Comparison of ENCODE assay signal across 27 mouse cellular contexts in the genomic region with DNA sequence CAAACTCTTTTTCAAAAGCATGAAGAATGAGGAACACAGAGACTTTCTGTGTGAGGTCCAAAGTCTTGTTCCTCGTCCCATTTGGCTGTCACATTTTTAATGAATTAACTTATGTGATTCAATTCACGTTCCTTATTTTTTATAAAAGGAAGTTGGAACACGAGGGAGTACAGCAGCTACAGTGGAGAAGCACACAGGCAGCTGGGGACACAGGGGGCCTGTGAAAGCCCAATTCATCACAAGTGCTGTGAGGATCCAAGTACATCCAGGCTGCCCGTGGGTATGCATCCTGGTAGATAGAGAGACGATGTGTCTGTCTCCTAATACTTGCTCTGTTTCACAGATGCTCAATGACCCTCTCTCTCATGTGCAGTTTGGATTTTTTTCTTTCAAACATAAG.
DNase-seq lines count a peak whose midpoint lies in the region; ATAC-seq and TF ChIP-seq lines count a peak whose summit lies in the region.
"Had no signal": no experiment of that assay in that cellular context is flagged by ENCODE, and none has a peak within 500 bp of the region (broad histone marks: within the 10 kb centered on the region; RNA-seq: fewer than 3 reads in every experiment).

No protein-coding gene starts in this region.

- no peaks in the 10 kb centered on the region for H3K36me3 ChIP-seq in hindbrain, embryonic 16.5 days (ENCODE audit: control insufficient read depth, insufficient read depth, low read length)
- no peaks in the 10 kb centered on the region for H3K36me3 ChIP-seq in hindbrain, embryonic 14.5 days (replicated peaks; ENCODE audit: control insufficient read depth, insufficient read depth)
- no peaks in the 10 kb centered on the region for H3K36me3 ChIP-seq in midbrain, postnatal 0 days (ENCODE audit: insufficient read depth, low read length)
- H3K36me3 ChIP-seq in midbrain, embryonic 10.5 days, result peaks cover 8% of the 10 kb centered on the region
- H3K36me3 ChIP-seq: embryonic facial prominence, embryonic 12.5 days; heart, embryonic 13.5 days; limb, embryonic 12.5 days; midbrain, embryonic 12.5 days; neural tube, embryonic 13.5 days had no signal

- TF ChIP-seq CTCF in midbrain, postnatal 0 days (IDR thresholded peaks at IDR 0.05), result no peak

- H3K27me3 ChIP-seq in hindbrain, embryonic 16.5 days (replicated peaks; ENCODE audit: control insufficient read depth, insufficient read depth, low read length), result no peaks in the 10 kb centered on the region
- H3K27me3 ChIP-seq in hindbrain, embryonic 14.5 days (ENCODE audit: control insufficient read depth, insufficient read depth, low read length), result no peaks in the 10 kb centered on the region
- no peaks in the 10 kb centered on the region for H3K27me3 ChIP-seq in midbrain, postnatal 0 days (ENCODE audit: insufficient read depth, low read length)
- H3K27me3 ChIP-seq in midbrain, embryonic 10.5 days (ENCODE audit: low read depth, poor library complexity, severe bottlenecking), result no peaks in the 10 kb centered on the region
- H3K27me3 ChIP-seq: embryonic facial prominence, embryonic 12.5 days; forebrain, embryonic 15.5 days; heart, embryonic 13.5 days; limb, embryonic 12.5 days; midbrain, embryonic 12.5 days; neural tube, embryonic 13.5 days had no signal

- H3K27ac ChIP-seq in hindbrain, embryonic 16.5 days (ENCODE audit: low read depth, low read length), result no peak overlapping the region
- no peak overlapping the region for H3K27ac ChIP-seq in hindbrain, embryonic 14.5 days
- H3K27ac ChIP-seq in midbrain, postnatal 0 days (ENCODE audit: low read depth, low read length), result no peak overlapping the region
- no peak overlapping the region for H3K27ac ChIP-seq in midbrain, embryonic 10.5 days (replicated peaks)
- H3K27ac ChIP-seq: embryonic facial prominence, embryonic 12.5 days; forebrain, embryonic 15.5 days; gastrocnemius, adult 2 months; heart, adult 2 months; heart, embryonic 13.5 days; limb, embryonic 12.5 days; midbrain, embryonic 12.5 days; neural tube, embryonic 13.5 days; stomach, postnatal 0 days had no signal

- H3K9me3 ChIP-seq in hindbrain, embryonic 16.5 days (ENCODE audit: control insufficient read depth, low read length), result no peaks in the 10 kb centered on the region
- no peaks in the 10 kb centered on the region for H3K9me3 ChIP-seq in hindbrain, embryonic 14.5 days (ENCODE audit: control insufficient read depth, low read length)
- no peaks in the 10 kb centered on the region for H3K9me3 ChIP-seq in midbrain, postnatal 0 days (ENCODE audit: low read length)
- H3K9me3 ChIP-seq in midbrain, embryonic 10.5 days (replicated peaks), result no peaks in the 10 kb centered on the region
- H3K9me3 ChIP-seq: embryonic facial prominence, embryonic 12.5 days; forebrain, embryonic 15.5 days; heart, embryonic 13.5 days; limb, embryonic 12.5 days; midbrain, embryonic 12.5 days; neural tube, embryonic 13.5 days had no signal

- no peaks in the 10 kb centered on the region; the same call in 1 of the 2 replicates for H3K4me1 ChIP-seq in hindbrain, embryonic 16.5 days (ENCODE audit: control insufficient read depth, insufficient read depth, low read depth, low read length)
- no peaks in the 10 kb centered on the region for H3K4me1 ChIP-seq in hindbrain, embryonic 14.5 days (replicated peaks; ENCODE audit: control insufficient read depth, insufficient read depth, low read length)
- H3K4me1 ChIP-seq in midbrain, postnatal 0 days (ENCODE audit: insufficient read depth, low read length), result no peaks in the 10 kb centered on the region
- no peaks in the 10 kb centered on the region for H3K4me1 ChIP-seq in midbrain, embryonic 10.5 days
- H3K4me1 ChIP-seq: embryonic facial prominence, embryonic 12.5 days; forebrain, embryonic 15.5 days; heart, embryonic 13.5 days; midbrain, embryonic 12.5 days; neural tube, embryonic 13.5 days had no signal

- no peak for DNase-seq in hindbrain, embryonic 14.5 days (ENCODE audit: low spot score)
- peak; percentile 7 for DNase-seq in layer of hippocampus, adult 9-11 months
- DNase-seq in layer of hippocampus, postnatal 25 days (ENCODE audit: extremely low spot score in 1 of 2, low spot score in 1 of 2), result no peak
- DNase-seq in midbrain, postnatal 0 days (ENCODE audit: low spot score), result peak; percentile 56
- DNase-seq in midbrain, embryonic 10.5 days (ENCODE audit: low spot score), result no peak
- DNase-seq: adrenal gland, postnatal 25 days; B cell, adult 2 months; embryo, embryonic 11 days; gastrocnemius, adult 2 months; gastrocnemius, postnatal 36 days; heart, adult 2 months; heart, postnatal 10 days; kidney, adult 9 months; kidney, postnatal 25 days; lung, postnatal 36 days; right cerebral cortex, postnatal 14 days; thymus, adult 18-20 months; thymus, postnatal 25 days had no signal

- H3K4me3 ChIP-seq in hindbrain, embryonic 16.5 days (ENCODE audit: low read length), result no peak overlapping the region
- H3K4me3 ChIP-seq in hindbrain, embryonic 14.5 days (replicated peaks; ENCODE audit: low read length), result no peak overlapping the region
- no peak overlapping the region for H3K4me3 ChIP-seq in midbrain, postnatal 0 days (ENCODE audit: low read depth, low read length)
- no peak overlapping the region for H3K4me3 ChIP-seq in midbrain, embryonic 10.5 days
- H3K4me3 ChIP-seq: embryonic facial prominence, embryonic 12.5 days; forebrain, embryonic 15.5 days; gastrocnemius, adult 2 months; heart, adult 2 months; heart, embryonic 13.5 days; limb, embryonic 12.5 days; midbrain, embryonic 12.5 days; neural tube, embryonic 13.5 days had no signal

- 44% methylated on average over 5 of the region's 5 CpGs for WGBS in hindbrain, embryonic 16.5 days
- WGBS in hindbrain, embryonic 14.5 days, result 61% methylated on average over 5 of the region's 5 CpGs
- 73% methylated on average over 5 of the region's 5 CpGs for WGBS in midbrain, postnatal 0 days
- 87% methylated on average over 5 of the region's 5 CpGs for WGBS in midbrain, embryonic 10.5 days

- H3K9ac ChIP-seq in hindbrain, embryonic 16.5 days (ENCODE audit: low read depth, low read length), result no peak overlapping the region
- H3K9ac ChIP-seq in hindbrain, embryonic 14.5 days, result no peak overlapping the region
- no peak overlapping the region for H3K9ac ChIP-seq in midbrain, postnatal 0 days (replicated peaks; ENCODE audit: low read length, poor library complexity, severe bottlenecking)
- H3K9ac ChIP-seq: embryonic facial prominence, embryonic 12.5 days; forebrain, embryonic 15.5 days; heart, embryonic 13.5 days; limb, embryonic 12.5 days; midbrain, embryonic 12.5 days; neural tube, embryonic 13.5 days had no signal

- peak; percentile 86 for ATAC-seq in hindbrain, embryonic 16.5 days
- no peak for ATAC-seq in hindbrain, embryonic 14.5 days (ENCODE audit: low FRiP score)
- no peak for ATAC-seq in midbrain, postnatal 0 days (ENCODE audit: low FRiP score)
- ATAC-seq: forebrain, embryonic 15.5 days; intestine, embryonic 16.5 days had no signal

- no peak overlapping the region for H3K4me2 ChIP-seq in hindbrain, embryonic 16.5 days (ENCODE audit: low read length)
- H3K4me2 ChIP-seq in hindbrain, embryonic 14.5 days (replicated peaks), result no peak overlapping the region
- H3K4me2 ChIP-seq in midbrain, postnatal 0 days (ENCODE audit: low read depth, low read length, poor library complexity, severe bottlenecking), result no peak overlapping the region
- H3K4me2 ChIP-seq: embryonic facial prominence, embryonic 12.5 days; forebrain, embryonic 15.5 days; heart, embryonic 13.5 days; limb, embryonic 12.5 days; midbrain, embryonic 12.5 days; neural tube, embryonic 13.5 days had no signal

Comparison
In these comparisons a context has a peak if more than half of its experiments do, and no peak if none do; other contexts are left out.
1. DNase-seq: peak in layer of hippocampus, adult 9-11 months (single experiment) and midbrain, postnatal 0 days (single experiment); none in hindbrain, embryonic 14.5 days (single experiment), layer of hippocampus, postnatal 25 days (0 of 2) and midbrain, embryonic 10.5 days (single experiment).